Mouse (Mus musculus) midbrain, embryonic 16.5 days (tissue): ENCODE data around the gene Srp54a. TPM values are rescaled to one million over a fixed set of nuclear protein-coding genes. Genes with fewer than 3 reads are reported as not detected.

Source experiments
- polyA plus RNA-seq: library from polyadenylated mRNA; unstranded; fragments of >200 nt; fragmentation: Nextera tagmentation; extraction: Ambion mirVana; gene quantifications from 2 replicates; pipeline ENCODE4 v1.2.1, GENCODE M21; 2015

Gene Srp54a
- polyA plus RNA-seq, 1 experiment from 2014 or later, result 209 TPM

Other genes starting within 250 kb of the Srp54a start
- gene Cfl2, start 217.4 kb upstream of the Srp54a start, polyA plus RNA-seq, result 273 and 279 TPM in 2 replicates
- not detected in 2 replicates for gene Gm20403, start 93.7 kb upstream of the Srp54a start, polyA plus RNA-seq
- 1.9 and 5.1 TPM in 2 replicates for gene Baz1a, start 65.9 kb upstream of the Srp54a start, polyA plus RNA-seq
- gene 2700097O09Rik, start 152 bp upstream of the Srp54a start, polyA plus RNA-seq, result 32.2 and 32.6 TPM in 2 replicates
- gene Fam177a, start 44.2 kb downstream of the Srp54a start, polyA plus RNA-seq, result 71.6 and 80.9 TPM in 2 replicates
- 67.5 and 67.9 TPM in 2 replicates for gene Srp54b, start 74.8 kb downstream of the Srp54a start, polyA plus RNA-seq
- not detected in 2 replicates for gene 1700047I17Rik2, start 119.3 kb downstream of the Srp54a start, polyA plus RNA-seq
- gene Srp54c, start 149.9 kb downstream of the Srp54a start, polyA plus RNA-seq, result 75.1 and 85.2 TPM in 2 replicates
- gene 1110008L16Rik, start 219.3 kb downstream of the Srp54a start, polyA plus RNA-seq, result 8.6 and 9.7 TPM in 2 replicates
- 21.6 and 26.8 TPM in 2 replicates for gene Ppp2r3c, start 222.7 kb downstream of the Srp54a start, polyA plus RNA-seq